Mouse (Mus musculus) stomach, postnatal 0 days (tissue): Measurements from ENCODE around the gene Nrp2.

ENCODE experiments used
- CTCF ChIP-seq: IDR thresholded peaks from 2 replicates; pipeline ENCODE4 v1.5.1; 2016; ENCODE audit warnings: antibody characterized with exemption, low read depth, mild to moderate bottlenecking, moderate library complexity
- EP300 ChIP-seq: optimal IDR thresholded peaks from 2 replicates; pipeline ENCODE3; 2016; ENCODE audit warnings: antibody characterized with exemption

- TF ChIP-seq CTCF (no peak), EP300 (no peak)
Observed at GRCm38 (mm10) chr1:62732036-62732435, 29.0 kb downstream of the Nrp2 start.
